Mouse (Mus musculus): ENCODE data around the gene Ostf1. TPM values are rescaled to one million over a fixed set of nuclear protein-coding genes. Genes with fewer than 3 reads are reported as not detected.

Ostf1 gene
- total and polyA plus RNA-seq, 3 experiments: 110 to 175 (median 131) TPM

GRCm38 (mm10) chr19:18573443-18573842 lies 58.2 kb downstream of the Ostf1 start:
- peaks cover 14 to 31% of the 10 kb centered on the region in 2 experiments for H3K4me1 ChIP-seq (ENCODE audit: control insufficient read depth in 1 of 2, insufficient read depth in 2 of 2)
- no peaks in the 10 kb centered on the region for H3K36me3 ChIP-seq (replicated peaks in 1 of 2; ENCODE audit: control insufficient read depth in 1 of 2, insufficient read depth in 1 of 2, low read length in 1 of 2)
- in situ Hi-C loops (cut with MboI; ENCODE audit: low pct_ligation_motif_present, low pct_unique_long_range_greater_than_20kb, low sequenced_read_pairs): no loop called here

GRCm38 (mm10) chr19:18569496-18569895 lies 62.1 kb downstream of the Ostf1 start:
- H3K4me3 ChIP-seq (replicated peaks in 1 of 3; ENCODE audit: low read depth in 2 of 3, low read length in 2 of 3, poor library complexity in 1 of 3): no peak overlapping the region
- peaks cover 0 to 9% of the 10 kb centered on the region in 2 experiments; a peak in 1 of 4 replicates for H3K4me1 ChIP-seq (ENCODE audit: control insufficient read depth in 1 of 2, insufficient read depth in 2 of 2)
- H3K4me2 ChIP-seq (ENCODE audit: insufficient read depth, low read depth, poor library complexity, severe bottlenecking): no peak overlapping the region
- dilution Hi-C loops (cut with MboI; ENCODE audit: extremely low pct_ligation_motif_present, extremely low pct_unique_long_range_greater_than_20kb, low sequenced_read_pairs) (no loop called here), in situ Hi-C loops (cut with MboI; ENCODE audit: low pct_ligation_motif_present, low pct_unique_long_range_greater_than_20kb, low sequenced_read_pairs) (no loop called here)
- TF ChIP-seq RCOR1 (conservative IDR thresholded peaks at IDR 0.05; ENCODE audit: low read depth, low read length) (no peak), GABPA (IDR thresholded peaks at IDR 0.05; ENCODE audit: insufficient replicate concordance, low read depth, low read length) (no peak), MAZ (IDR thresholded peaks at IDR 0.05; ENCODE audit: low read depth, low read length) (no peak), E2F4 (IDR thresholded peaks at IDR 0.05; ENCODE audit: insufficient replicate concordance, low read depth, low read length) (no peak)
- no peaks in the 10 kb centered on the region for H3K36me3 ChIP-seq (replicated peaks in 1 of 2; ENCODE audit: control insufficient read depth in 1 of 2, insufficient read depth in 1 of 2, low read length in 1 of 2)
- no peaks in the 10 kb centered on the region for H3K79me2 ChIP-seq (replicated peaks; ENCODE audit: control insufficient read depth, extremely low read depth, insufficient read depth, poor library complexity, severe bottlenecking)
- no peak overlapping the region for H3K9ac ChIP-seq (ENCODE audit: insufficient read depth, low read depth)
- DNase-seq (ENCODE audit: extremely low read depth): no peak
- no peak overlapping the region for H3K27ac ChIP-seq (ENCODE audit: insufficient read depth, low read depth)
- no peaks in the 10 kb centered on the region for H3K9me3 ChIP-seq (replicated peaks; ENCODE audit: low read length)
- no peaks in the 10 kb centered on the region for H3K27me3 ChIP-seq (replicated peaks)

More at GRCm38 (mm10) chr19:18573443-18573842, 58.2 kb downstream of the Ostf1 start:
- no peak overlapping the region for H3K27ac ChIP-seq (ENCODE audit: insufficient read depth, low read depth)
- dilution Hi-C loops (cut with MboI; ENCODE audit: extremely low pct_ligation_motif_present, extremely low pct_unique_long_range_greater_than_20kb, low sequenced_read_pairs): no loop called here
- no peak overlapping the region for H3K9ac ChIP-seq (ENCODE audit: insufficient read depth, low read depth)
- DNase-seq (ENCODE audit: extremely low read depth): no peak
- no peak overlapping the region for H3K4me2 ChIP-seq (ENCODE audit: insufficient read depth, low read depth, poor library complexity, severe bottlenecking)
- TF ChIP-seq CHD1 (IDR thresholded peaks at IDR 0.05; ENCODE audit: low read depth, low read length) (no peak), MAFK (IDR thresholded peaks at IDR 0.05; ENCODE audit: insufficient replicate concordance, low read length) (no peak), NELFE (IDR thresholded peaks at IDR 0.05; ENCODE audit: low read depth, low read length) (no peak), POLR2AphosphoS2 (IDR thresholded peaks at IDR 0.05; ENCODE audit: low read depth, low read length) (no peak), BHLHE40 (IDR thresholded peaks at IDR 0.05; ENCODE audit: low read depth, low read length) (no peak), HCFC1 (IDR thresholded peaks at IDR 0.05; ENCODE audit: low read depth, low read length) (no peak), JUND (conservative IDR thresholded peaks at IDR 0.05; ENCODE audit: low read depth, low read length) (no peak)
- H3K27me3 ChIP-seq (replicated peaks): no peaks in the 10 kb centered on the region
- H3K9me3 ChIP-seq (replicated peaks; ENCODE audit: low read length): no peaks in the 10 kb centered on the region
- H3K79me2 ChIP-seq (replicated peaks; ENCODE audit: control insufficient read depth, extremely low read depth, insufficient read depth, poor library complexity, severe bottlenecking): no peaks in the 10 kb centered on the region
- no peak overlapping the region for H3K4me3 ChIP-seq (replicated peaks in 1 of 3; ENCODE audit: low read depth in 2 of 3, low read length in 2 of 3, poor library complexity in 1 of 3)

- Histone ChIP-seq H3K79me2 (replicated peaks; ENCODE audit: control insufficient read depth, extremely low read depth, insufficient read depth, poor library complexity, severe bottlenecking) (no peaks in the 10 kb centered on the region), H3K27me3 (replicated peaks) (no peaks in the 10 kb centered on the region), H3K4me2 (ENCODE audit: insufficient read depth, low read depth, poor library complexity, severe bottlenecking) (no peak overlapping the region), H3K9me3 (replicated peaks; ENCODE audit: low read length) (no peaks in the 10 kb centered on the region), H3K4me1 (ENCODE audit: control insufficient read depth in 1 of 2, insufficient read depth in 2 of 2) (peaks cover 3 to 12% of the 10 kb centered on the region in 2 experiments), H3K9ac (ENCODE audit: insufficient read depth, low read depth) (no peak overlapping the region), H3K27ac (ENCODE audit: insufficient read depth, low read depth) (no peak overlapping the region), H3K36me3 (replicated peaks in 1 of 2; ENCODE audit: control insufficient read depth in 1 of 2, insufficient read depth in 1 of 2, low read length in 1 of 2) (no peaks in the 10 kb centered on the region), H3K4me3 (replicated peaks in 1 of 3; ENCODE audit: low read depth in 2 of 3, low read length in 2 of 3, poor library complexity in 1 of 3) (no peak overlapping the region)
- dilution Hi-C loops (cut with MboI; ENCODE audit: extremely low pct_ligation_motif_present, extremely low pct_unique_long_range_greater_than_20kb, low sequenced_read_pairs): no loop called here
- in situ Hi-C loops (cut with MboI; ENCODE audit: low pct_ligation_motif_present, low pct_unique_long_range_greater_than_20kb, low sequenced_read_pairs): no loop called here
- no peak for DNase-seq (ENCODE audit: extremely low read depth)
- no peak for TF ChIP-seq NELFE (IDR thresholded peaks at IDR 0.05; ENCODE audit: low read depth, low read length)
- no peak for TF ChIP-seq ZC3H11A (IDR thresholded peaks at IDR 0.05; ENCODE audit: low read depth, low read length)
- TF ChIP-seq SMC3 (IDR thresholded peaks at IDR 0.05; ENCODE audit: low read depth, low read length): no peak
Measured at GRCm38 (mm10) chr19:18568828-18569430, 62.7 kb downstream of the Ostf1 start.

Data from CH12.LX (cell line).